Mouse (Mus musculus) adipocyte (in vitro differentiated cells): Measurements from ENCODE around the gene 4931440F15Rik.
"Not testable (repeated sequence)": the region's sequence is repeated elsewhere in the genome, so short reads cannot be mapped to it uniquely, and the experiment has no call there.

Source experiments
- DNase-seq: peaks from one replicate; pipeline ENCODE4 v3.0.0-alpha.2; 2016; ENCODE audit warnings: low spot score

Gene 4931440F15Rik

DNA sequence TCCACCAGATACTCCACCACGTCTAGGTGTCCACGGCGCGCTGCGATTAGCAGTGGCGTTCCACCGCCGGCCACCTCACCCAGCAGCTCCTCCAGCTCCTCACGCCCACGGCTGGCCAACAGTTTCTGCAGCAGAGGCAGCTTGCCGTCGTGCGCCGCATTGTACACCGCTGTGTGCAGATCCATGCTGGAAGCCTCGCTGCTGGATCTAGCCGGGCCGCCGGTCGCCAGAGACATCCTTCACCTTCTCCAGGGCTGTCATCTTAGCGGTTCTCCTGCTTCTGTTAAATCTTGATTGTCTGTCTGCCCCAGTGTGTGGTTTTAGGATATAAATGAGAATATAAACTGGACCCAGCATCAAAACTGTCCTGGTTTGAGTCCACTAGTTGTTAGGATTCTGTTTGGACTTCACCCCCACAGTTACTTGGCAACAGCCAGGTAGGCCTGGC, at the start of gene 4931440F15Rik:
4931440F15Rik (minus strand) TSS at position 398 of the 448 bp plus-strand sequence.
- DNase-seq: not testable (repeated sequence)

DNA sequence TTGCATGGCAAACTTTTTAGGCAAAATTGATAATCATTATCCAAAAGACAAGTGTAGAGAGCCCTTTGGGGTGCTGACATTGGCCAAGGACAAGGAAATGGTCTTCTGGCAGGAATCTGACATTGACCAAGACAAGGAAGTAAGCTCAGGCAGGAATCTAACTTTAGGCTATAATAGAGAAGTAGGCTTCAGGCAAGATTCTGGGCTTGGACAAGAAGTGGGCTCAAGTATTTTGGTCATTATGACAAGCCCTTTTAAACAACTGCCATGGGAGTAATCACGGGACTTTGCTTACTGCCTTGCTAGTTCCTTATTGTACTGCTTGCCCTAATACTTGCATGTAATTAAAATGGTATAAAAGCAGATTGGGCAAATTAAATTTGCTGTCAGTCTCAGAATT, 49.3 kb upstream of the 4931440F15Rik start:
- DNase-seq: not testable (repeated sequence)

DNA sequence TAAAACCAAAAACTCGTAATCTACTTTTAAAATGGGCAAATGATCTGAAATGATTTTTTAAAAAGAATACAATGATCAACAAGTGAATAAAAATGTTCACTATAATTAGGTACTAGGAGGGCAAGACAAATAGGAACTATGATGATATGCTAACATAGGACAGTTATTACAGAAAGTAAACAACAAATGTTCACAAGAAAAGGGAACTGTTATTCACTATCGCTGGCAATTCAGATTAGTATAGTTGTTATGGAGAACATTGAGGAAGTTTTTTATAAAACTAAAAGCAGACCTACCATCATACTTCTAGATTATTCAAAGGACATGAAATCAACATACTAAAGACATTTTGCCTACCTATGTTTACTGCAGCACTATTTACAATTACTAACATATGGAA, 44.7 kb upstream of the 4931440F15Rik start:
- no peak for DNase-seq

DNA sequence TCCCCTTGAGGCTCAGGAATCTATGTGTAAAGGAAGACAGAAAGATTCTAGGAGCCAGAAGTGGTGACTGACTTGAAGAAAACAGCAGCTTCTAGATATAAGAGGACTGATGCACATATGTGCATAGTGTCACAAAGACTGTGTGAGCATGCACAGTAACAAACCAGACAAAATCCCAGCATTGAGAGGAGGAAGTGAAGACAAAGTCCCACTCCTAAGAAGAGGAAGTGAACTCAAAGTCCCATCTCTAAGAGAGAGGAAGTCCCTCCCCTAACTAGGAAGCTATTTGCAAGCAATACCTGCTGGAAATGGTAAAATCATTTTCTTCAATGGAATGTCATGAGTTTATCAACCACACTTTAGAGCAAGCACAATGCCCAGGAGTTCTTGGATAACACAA, 38.8 kb upstream of the 4931440F15Rik start:
- no peak for DNase-seq

GRCm38 (mm10) chr11:29861750-29862397, 36.4 kb upstream of the 4931440F15Rik start:
- peak; percentile 65 for DNase-seq

- no peak for DNase-seq
Measured at GRCm38 (mm10) chr11:29861040-29861439, 35.6 kb upstream of the 4931440F15Rik start.

DNA sequence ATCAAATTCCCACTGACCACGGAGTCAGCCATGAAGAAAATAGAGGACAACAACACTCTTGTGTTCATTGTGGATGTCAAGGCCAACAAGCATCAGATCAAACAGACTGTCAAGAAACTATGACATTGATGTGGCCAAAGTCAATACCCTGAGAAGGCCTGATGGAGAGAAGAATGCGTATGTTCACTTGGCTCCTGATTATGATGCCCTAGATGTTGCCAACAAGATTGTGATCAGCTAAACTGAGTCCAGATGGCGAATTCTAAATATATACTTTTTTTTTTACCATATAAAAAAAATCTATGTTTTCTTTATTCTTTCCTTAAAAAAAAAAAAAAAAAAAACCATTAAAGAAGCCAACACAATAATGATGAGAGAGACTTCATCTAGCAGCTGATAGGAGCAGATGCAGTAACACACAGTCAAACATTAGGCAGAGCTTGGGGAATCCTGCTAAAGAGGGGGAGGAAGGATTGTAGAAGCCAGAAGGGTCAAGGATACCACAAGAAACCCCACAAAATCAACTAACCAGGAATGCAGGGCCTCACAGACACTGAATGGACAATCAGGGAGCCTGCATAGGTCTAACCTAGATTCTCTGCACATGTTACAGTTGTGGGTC, 15.2 kb upstream of the 4931440F15Rik start:
- no peak for DNase-seq

DNA sequence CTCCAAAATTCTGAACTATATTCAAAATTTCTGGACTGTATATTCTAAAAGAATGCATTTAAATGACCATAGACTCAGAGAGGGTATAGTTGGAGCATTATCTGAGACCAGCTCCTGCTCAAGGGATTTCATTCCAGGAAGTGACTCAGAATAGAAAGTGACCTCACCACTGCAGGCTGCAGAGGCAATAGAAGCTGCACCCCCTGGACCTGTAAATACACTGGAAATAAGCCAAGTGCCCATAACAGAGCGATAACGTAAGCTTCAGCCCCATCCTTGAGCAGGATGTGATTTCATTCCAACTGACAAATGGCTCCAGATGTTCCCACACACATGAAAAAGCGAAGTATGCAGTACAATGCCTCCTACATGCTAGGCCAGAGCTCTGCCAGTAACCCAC, 14.3 kb upstream of the 4931440F15Rik start:
- DNase-seq: no peak

- no peak for DNase-seq
Measured at GRCm38 (mm10) chr11:29837066-29837465, 11.6 kb upstream of the 4931440F15Rik start.

DNA sequence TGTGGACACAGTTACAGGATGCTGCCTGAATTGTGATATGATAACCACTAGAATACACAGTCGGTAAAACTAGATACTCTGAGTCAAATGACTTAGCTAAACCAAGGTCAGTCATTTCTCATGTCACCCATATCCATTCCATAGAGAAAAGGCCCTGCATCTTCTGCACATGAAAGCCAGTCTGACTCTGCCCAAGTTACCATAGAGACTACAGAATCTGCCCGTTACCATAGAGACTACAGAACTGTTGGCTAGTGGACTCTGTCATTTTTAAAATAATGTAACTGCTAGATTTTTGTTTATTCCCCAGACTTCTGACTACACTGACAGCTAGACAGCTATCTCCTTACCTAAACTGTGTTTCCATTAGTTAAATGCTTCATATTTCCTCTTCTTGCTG, 2.3 kb upstream of the 4931440F15Rik start:
- DNase-seq: no peak

DNA sequence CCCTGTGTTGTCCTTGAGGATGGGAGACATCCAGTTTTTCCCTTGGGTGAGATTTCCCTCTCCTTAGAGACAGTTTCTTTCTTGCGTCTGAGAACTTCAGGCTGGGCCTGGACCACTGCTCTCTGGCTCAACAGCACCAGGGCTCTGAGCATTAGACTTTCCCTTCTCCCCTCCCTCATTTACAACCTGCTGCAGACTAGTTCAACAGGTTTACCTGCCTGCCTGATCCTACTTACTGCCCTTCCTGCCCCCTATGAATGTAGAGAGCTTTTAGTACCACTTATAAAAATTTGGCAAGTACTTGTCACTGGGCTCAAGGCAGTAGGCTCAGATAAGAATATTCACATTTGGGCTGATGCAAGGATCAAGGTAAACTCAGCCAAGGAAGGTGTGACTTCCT, 533 bp upstream of the 4931440F15Rik start:
- DNase-seq: no peak

DNA sequence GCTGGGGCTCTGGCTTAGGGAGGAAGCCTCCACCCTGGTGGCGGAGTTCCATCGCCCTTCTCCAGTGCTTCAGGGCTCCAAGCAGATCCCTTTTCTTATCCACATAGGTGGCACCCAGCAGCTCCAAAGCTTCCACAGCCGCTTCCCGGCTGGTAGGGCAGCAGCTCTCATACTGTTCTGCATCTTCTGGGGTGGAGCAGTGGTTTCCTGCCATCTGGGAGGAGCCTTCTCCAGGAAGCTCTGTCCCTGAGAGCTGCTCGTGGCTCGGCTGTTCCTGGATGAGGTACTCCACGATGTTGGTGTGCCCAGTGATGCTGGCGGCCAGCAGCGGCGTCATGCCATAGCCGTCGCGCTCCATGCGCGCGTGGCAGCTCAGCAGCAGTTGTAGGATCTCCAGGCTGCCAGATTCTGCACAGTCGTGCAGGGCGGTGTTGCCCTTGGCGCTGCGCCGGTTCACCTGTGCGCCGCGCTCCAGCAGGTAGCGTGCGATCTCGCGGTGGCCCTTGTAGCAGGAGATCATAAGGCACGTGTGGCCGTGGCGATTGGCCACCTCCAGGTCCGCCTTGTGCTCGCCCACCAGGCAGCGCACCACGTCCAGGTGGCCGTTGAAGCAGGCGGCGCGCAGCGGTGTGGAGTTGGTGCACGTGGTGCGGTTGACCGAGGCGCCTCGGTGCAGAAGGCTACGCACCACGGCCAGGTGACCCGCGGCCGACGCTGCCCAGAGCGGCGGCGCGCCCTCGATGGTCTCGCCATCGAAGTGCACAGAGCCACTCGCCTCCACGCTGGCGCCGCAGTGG, 796 bp downstream of the 4931440F15Rik start:
- not testable (repeated sequence) for DNase-seq

GRCm38 (mm10) chr11:29823141-29823540, 2.3 kb downstream of the 4931440F15Rik start:
- no peak for DNase-seq

DNA sequence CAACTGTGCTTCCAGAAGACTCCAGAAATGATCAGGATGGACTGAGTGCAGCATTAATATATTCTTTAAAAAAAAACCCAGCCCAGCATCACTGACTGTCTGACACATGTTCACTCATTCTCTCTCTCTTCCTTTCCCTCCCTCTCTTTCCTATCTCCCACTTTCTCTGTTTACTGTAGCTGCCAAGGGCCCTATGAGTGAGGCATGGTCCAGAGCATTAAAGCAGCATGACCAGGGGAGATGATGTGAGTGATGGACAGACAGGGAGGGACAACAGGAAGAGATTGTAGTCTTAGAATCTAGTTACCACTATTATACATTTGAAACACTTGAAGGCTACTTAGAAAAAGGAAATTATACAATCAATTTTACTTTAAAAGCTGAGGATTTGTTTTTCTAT, 9.8 kb downstream of the 4931440F15Rik start:
- DNase-seq: no peak

DNA sequence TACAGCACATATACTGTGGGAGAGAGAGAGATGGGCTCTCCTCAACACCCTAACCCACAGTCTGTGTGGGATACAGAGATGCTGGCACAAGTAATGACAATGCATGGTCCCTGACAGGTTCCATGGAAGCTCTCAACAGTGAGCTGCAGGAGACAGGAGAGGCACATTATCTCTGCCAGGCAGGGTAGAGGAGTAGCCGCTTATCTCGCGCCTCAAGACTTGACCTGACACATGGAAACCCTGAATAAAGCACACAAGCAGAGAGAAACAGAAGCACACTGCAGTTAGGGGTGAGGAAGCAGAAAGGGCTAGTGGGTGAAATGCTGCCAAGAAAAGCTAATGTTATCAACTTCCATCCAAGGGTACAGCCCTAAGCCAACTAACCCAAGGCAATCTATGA, 10.2 kb downstream of the 4931440F15Rik start:
- no peak for DNase-seq

DNA sequence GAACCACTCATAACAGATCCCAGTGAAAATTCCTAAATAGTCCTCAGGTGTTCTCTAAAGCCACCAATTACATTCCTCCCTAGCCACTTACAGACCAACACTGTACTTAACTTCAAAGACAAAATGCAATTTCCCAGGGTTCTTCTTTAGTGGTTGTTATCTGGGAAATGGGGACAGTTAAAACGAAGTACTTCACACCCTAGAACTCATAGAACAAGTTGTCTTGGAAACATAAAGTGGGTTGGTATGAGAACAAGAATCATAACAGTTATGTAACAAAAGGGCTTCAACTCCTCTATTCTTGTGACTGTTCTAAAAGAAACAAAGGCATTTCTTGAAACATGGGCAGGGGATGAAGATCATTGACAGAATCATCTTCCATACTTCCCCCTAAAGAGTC, 12.2 kb downstream of the 4931440F15Rik start:
- DNase-seq: no peak

DNA sequence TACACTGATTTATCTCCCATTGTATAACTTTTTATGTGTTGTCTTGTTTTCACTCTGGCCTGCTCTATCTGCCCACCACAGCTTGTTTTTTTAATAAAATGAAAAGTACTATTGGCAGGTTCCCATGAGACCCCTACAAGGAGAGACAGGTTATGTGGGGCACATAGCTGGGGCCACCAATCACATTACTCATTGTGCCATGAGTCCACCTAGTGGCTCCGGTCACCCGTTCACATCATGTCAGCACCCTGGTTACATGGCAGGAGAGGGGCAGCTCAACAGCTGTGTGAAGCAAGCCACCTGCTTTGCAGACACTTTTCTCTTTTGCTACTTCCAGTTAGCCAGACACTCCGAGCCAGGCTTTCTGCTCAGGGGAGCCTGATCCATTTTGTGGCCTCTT, 13.0 kb downstream of the 4931440F15Rik start:
- DNase-seq: no peak

DNA sequence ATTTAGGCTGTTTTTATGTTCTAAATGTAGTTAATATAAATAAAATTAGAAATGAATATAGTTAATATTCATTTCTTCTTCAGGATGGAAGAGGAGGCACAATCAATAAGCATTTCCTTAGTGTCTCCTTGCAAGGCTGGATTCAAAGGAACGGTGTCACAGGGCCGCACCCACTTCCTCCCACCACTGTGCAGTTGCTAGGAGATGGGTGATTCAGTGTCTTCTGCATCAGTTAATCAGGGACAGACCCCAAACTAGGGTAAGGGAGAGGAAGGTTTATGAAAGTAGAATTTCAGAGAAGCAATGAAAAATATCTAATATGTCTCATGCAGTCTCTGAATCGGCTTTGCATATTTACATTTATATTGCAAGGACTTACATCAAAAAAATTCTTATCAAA, 15.1 kb downstream of the 4931440F15Rik start:
- no peak for DNase-seq

GRCm38 (mm10) chr11:29808981-29809589, 16.4 kb downstream of the 4931440F15Rik start:
- DNase-seq: no peak

DNA sequence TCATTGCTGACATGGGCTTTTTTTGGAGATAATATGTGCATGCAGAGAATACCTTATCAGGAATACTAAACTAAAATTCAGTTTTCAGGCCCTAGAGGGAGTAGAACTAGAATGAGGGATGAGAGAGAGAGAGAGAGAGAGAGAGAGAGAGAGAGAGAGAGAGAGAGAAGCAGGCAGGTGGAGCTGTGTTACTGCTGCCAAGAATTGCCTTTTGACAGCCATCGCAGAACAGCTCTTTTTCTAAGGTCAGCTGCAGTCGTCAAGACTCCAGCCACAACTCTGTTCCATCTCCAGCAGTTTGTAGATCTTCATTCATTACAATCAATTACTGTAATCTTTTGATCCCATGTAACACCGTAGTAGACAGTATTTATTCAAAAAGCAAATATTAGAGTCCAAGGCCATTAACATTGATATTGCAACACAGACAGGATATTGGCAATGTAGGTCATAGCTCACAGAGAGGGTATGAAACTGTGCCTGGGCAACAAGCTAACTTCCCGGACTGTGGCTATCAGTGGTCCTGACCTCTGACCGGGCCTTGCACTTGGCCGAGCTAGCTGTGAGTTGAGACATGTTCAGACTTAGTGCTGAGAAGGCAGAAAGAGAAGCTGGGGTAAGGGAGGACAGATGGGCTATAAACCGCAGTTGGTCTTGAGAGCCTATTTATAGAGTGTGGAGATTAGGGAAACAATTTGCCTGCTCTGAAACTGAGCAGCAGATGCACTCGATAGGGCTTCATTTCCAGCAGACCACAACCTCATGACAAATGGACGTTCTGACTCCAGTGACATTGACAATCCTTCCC, 17.1 kb downstream of the 4931440F15Rik start:
- DNase-seq: peak; percentile 75

- DNase-seq: peak; percentile 5
Measured at GRCm38 (mm10) chr11:29807325-29807724, 18.1 kb downstream of the 4931440F15Rik start.
